Mouse (Mus musculus): ENCODE results near the gene Hoxa3. TPM values are rescaled to one million over a fixed set of nuclear protein-coding genes. Genes with fewer than 3 reads are reported as not detected.

The Hoxa3 gene
- polyA plus RNA-seq, 2 experiments from 2014 or later: 0.15 TPM; not detected in 1

GRCm38 (mm10) chr6:52218643-52219215 is 5.6 kb upstream of the Hoxa3 start:
- no peak for ATAC-seq

GRCm38 (mm10) chr6:52217895-52218642 is 4.9 kb upstream of the Hoxa3 start:
- no peak for ATAC-seq

- ATAC-seq: peak; percentile 44
Observed at GRCm38 (mm10) chr6:52217459-52217768, 4.3 kb upstream of the Hoxa3 start.

- no peak for ATAC-seq
Observed at GRCm38 (mm10) chr6:52216691-52217458, 3.7 kb upstream of the Hoxa3 start.

- no peak for ATAC-seq
Observed at GRCm38 (mm10) chr6:52215771-52216535, 2.8 kb upstream of the Hoxa3 start.

GRCm38 (mm10) chr6:52215070-52215469 is 1.9 kb upstream of the Hoxa3 start:
- no peak for ATAC-seq

GRCm38 (mm10) chr6:52214271-52214670 is 1.1 kb upstream of the Hoxa3 start:
- no peak for ATAC-seq

GRCm38 (mm10) chr6:52212556-52213118 is 499 bp downstream of the Hoxa3 start:
- peak; percentile 14 for ATAC-seq

GRCm38 (mm10) chr6:52211961-52212360 is 1.2 kb downstream of the Hoxa3 start:
- ATAC-seq: peak; percentile 31

- peak; percentile 84 for ATAC-seq
Observed at GRCm38 (mm10) chr6:52211170-52211935, 1.8 kb downstream of the Hoxa3 start.

GRCm38 (mm10) chr6:52209685-52210046 is 3.5 kb downstream of the Hoxa3 start:
- no peak for ATAC-seq

- ATAC-seq: no peak
Observed at GRCm38 (mm10) chr6:52208868-52209684, 4.1 kb downstream of the Hoxa3 start.

- ATAC-seq: no peak
Observed at GRCm38 (mm10) chr6:52208072-52208867, 4.9 kb downstream of the Hoxa3 start, which contains the start of gene Hoxa6. Hoxa6 (minus strand) TSS chr6:52208722.

GRCm38 (mm10) chr6:52207684-52207976 is 5.5 kb downstream of the Hoxa3 start:
- ATAC-seq: no peak

GRCm38 (mm10) chr6:52206882-52207683 is 6.1 kb downstream of the Hoxa3 start:
- no peak for ATAC-seq

- ATAC-seq: no peak
Observed at GRCm38 (mm10) chr6:52205638-52206621, 7.2 kb downstream of the Hoxa3 start.

- ATAC-seq: no peak
Observed at GRCm38 (mm10) chr6:52205221-52205620, 7.9 kb downstream of the Hoxa3 start.
